Mouse (Mus musculus): ENCODE results near the gene Rhbdd3.

DNA sequence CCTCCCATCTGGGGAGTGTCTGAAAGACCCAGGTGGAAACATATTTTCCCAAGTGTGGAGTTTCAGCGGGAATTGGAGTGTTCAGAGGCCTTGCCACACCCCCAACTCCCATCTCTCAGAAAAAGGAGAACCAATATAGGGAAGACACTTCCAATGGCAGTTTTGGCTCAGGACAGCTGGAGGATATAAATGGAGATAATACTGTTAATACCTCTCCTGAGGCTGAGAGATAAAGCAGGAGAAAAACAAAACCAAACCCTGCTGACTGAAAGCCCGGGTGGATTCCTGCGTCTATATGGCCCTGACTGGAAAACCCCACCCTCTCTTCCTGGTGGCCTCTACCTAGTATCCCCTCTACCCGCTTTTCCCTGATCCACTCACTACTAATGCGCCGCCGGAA lies 3.7 kb downstream of the Rhbdd3 start:
- no peak for TF ChIP-seq CTCF (IDR thresholded peaks at IDR 0.05; ENCODE audit: extremely low read depth, insufficient read length, insufficient replicate concordance, low read depth, low read length)
- no peak for TF ChIP-seq POLR2A (IDR thresholded peaks at IDR 0.05; ENCODE audit: low read depth, low read length)

Measured in small intestine, adult 2 months (tissue).